13 mouse cellular contexts compared by ENCODE assay signal in the genomic region with DNA sequence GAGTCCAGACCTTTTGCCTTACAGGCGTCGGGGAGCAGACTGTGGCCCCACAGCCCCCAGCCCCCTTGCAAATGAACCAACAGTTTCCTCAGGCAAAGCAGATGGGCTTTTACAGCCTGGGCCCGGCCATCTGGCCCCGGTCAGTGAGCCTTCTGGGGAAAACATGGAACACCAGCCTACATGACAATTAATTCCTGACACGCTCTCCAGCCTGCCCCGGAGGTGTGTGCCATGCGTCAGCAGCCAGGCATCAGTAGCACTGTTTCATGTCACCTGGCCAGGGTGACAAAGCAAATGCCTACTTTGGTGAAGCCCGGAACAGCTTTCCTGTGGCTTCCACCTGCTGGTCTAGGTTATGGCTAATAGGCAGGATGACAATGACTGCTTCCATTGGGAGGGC.
A peak's percentile ranks its signal among the peaks of the same experiment; 100 is the strongest.
DNase-seq lines count a peak whose midpoint lies in the region; ATAC-seq lines count a peak whose summit lies in the region.
"Had no signal": no experiment of that assay in that cellular context is flagged by ENCODE, and none has a peak within 500 bp of the region (broad histone marks: within the 10 kb centered on the region; RNA-seq: fewer than 3 reads in every experiment).

No protein-coding gene starts in this region.

- H3K36me3 ChIP-seq in forebrain, embryonic 14.5 days (ENCODE audit: control insufficient read depth, insufficient read depth, low read length) = no peaks in the 10 kb centered on the region
- no peaks in the 10 kb centered on the region for H3K36me3 ChIP-seq in forebrain, embryonic 11.5 days (ENCODE audit: control insufficient read depth, insufficient read depth, low read length)
- H3K36me3 ChIP-seq in hindbrain, embryonic 16.5 days (ENCODE audit: control insufficient read depth, insufficient read depth, low read length) = no peaks in the 10 kb centered on the region
- H3K36me3 ChIP-seq: limb, embryonic 15.5 days had no signal

- DNase-seq in forebrain, embryonic 14.5 days (ENCODE audit: low spot score) = peak; percentile 59
- DNase-seq in forebrain, embryonic 11.5 days (ENCODE audit: low spot score) = no peak
- DNase-seq in retina, postnatal 1 day = peak; percentile 43
- no peak for DNase-seq in retina, embryonic 14.5 days (ENCODE audit: low spot score)
- DNase-seq in frontal cortex, adult 2 months (ENCODE audit: extremely low spot score in 1 of 2, low spot score in 1 of 2) = no peak
- no peak for DNase-seq in layer of hippocampus, adult 8-10 months (ENCODE audit: low spot score in 2 of 2)
- DNase-seq in lung, postnatal 4 days = no peak
- DNase-seq: gastrocnemius, postnatal 14 days; right cerebral cortex, adult 18-20 months; thymus, postnatal 4 days had no signal

- WGBS in forebrain, embryonic 14.5 days = 66% methylated on average over 8 of the region's 8 CpGs
- 78% methylated on average over 8 of the region's 8 CpGs for WGBS in forebrain, embryonic 11.5 days
- 45% methylated on average over 8 of the region's 8 CpGs for WGBS in hindbrain, embryonic 16.5 days

- no peak overlapping the region for H3K4me3 ChIP-seq in forebrain, embryonic 14.5 days (ENCODE audit: low read depth, low read length)
- H3K4me3 ChIP-seq in forebrain, embryonic 11.5 days (ENCODE audit: low read depth, low read length) = no peak overlapping the region
- H3K4me3 ChIP-seq in hindbrain, embryonic 16.5 days (ENCODE audit: low read length) = no peak overlapping the region
- H3K4me3 ChIP-seq: limb, embryonic 15.5 days had no signal

- peak; percentile 70 for ATAC-seq in forebrain, embryonic 14.5 days
- no peak for ATAC-seq in forebrain, embryonic 11.5 days (replicated peaks; ENCODE audit: low FRiP score)
- peak; percentile 78 for ATAC-seq in hindbrain, embryonic 16.5 days
- ATAC-seq: lung, postnatal 0 days had no signal

- peak overlapping the region; percentile 15; the same call in 1 of the 2 replicates for H3K27ac ChIP-seq in forebrain, embryonic 14.5 days (ENCODE audit: low read depth, low read length)
- no peak overlapping the region for H3K27ac ChIP-seq in forebrain, embryonic 11.5 days (ENCODE audit: low read depth, low read length)
- H3K27ac ChIP-seq in hindbrain, embryonic 16.5 days (ENCODE audit: low read depth, low read length) = no peak overlapping the region
- H3K27ac ChIP-seq: limb, embryonic 15.5 days had no signal

- H3K27me3 ChIP-seq in forebrain, embryonic 14.5 days (replicated peaks; ENCODE audit: control insufficient read depth, insufficient read depth, low read length) = no peaks in the 10 kb centered on the region
- H3K27me3 ChIP-seq in forebrain, embryonic 11.5 days (ENCODE audit: control insufficient read depth, insufficient read depth, low read length) = no peaks in the 10 kb centered on the region
- H3K27me3 ChIP-seq in hindbrain, embryonic 16.5 days (replicated peaks; ENCODE audit: control insufficient read depth, insufficient read depth, low read length) = no peaks in the 10 kb centered on the region
- H3K27me3 ChIP-seq: limb, embryonic 15.5 days had no signal

- H3K9me3 ChIP-seq in forebrain, embryonic 14.5 days (replicated peaks; ENCODE audit: control insufficient read depth, low read length) = no peaks in the 10 kb centered on the region
- no peaks in the 10 kb centered on the region for H3K9me3 ChIP-seq in forebrain, embryonic 11.5 days (ENCODE audit: control insufficient read depth, low read length)
- no peaks in the 10 kb centered on the region for H3K9me3 ChIP-seq in hindbrain, embryonic 16.5 days (ENCODE audit: control insufficient read depth, low read length)
- H3K9me3 ChIP-seq: limb, embryonic 15.5 days had no signal

- H3K4me1 ChIP-seq in forebrain, embryonic 14.5 days (ENCODE audit: control insufficient read depth, insufficient read depth, low read length) = peaks cover 19% of the 10 kb centered on the region
- H3K4me1 ChIP-seq in forebrain, embryonic 11.5 days (replicated peaks; ENCODE audit: control insufficient read depth, insufficient read depth, low read length) = no peaks in the 10 kb centered on the region
- H3K4me1 ChIP-seq in hindbrain, embryonic 16.5 days (ENCODE audit: control insufficient read depth, insufficient read depth, low read depth, low read length) = peaks cover 5% of the 10 kb centered on the region

- H3K4me2 ChIP-seq in forebrain, embryonic 14.5 days (ENCODE audit: low read length) = no peak overlapping the region
- no peak overlapping the region for H3K4me2 ChIP-seq in forebrain, embryonic 11.5 days (ENCODE audit: low read depth, low read length, severe bottlenecking)
- H3K4me2 ChIP-seq in hindbrain, embryonic 16.5 days (ENCODE audit: low read length) = no peak overlapping the region
- H3K4me2 ChIP-seq: limb, embryonic 15.5 days had no signal

- no peak overlapping the region for H3K9ac ChIP-seq in forebrain, embryonic 14.5 days (ENCODE audit: low read length)
- H3K9ac ChIP-seq in forebrain, embryonic 11.5 days (ENCODE audit: low read length) = no peak overlapping the region
- no peak overlapping the region for H3K9ac ChIP-seq in hindbrain, embryonic 16.5 days (ENCODE audit: low read depth, low read length)
- H3K9ac ChIP-seq: limb, embryonic 15.5 days had no signal

Comparison
In these comparisons a context has a peak if more than half of its experiments do, and no peak if none do; other contexts are left out.
1. DNase-seq: peak in forebrain, embryonic 14.5 days (single experiment) and retina, postnatal 1 day (single experiment); none in forebrain, embryonic 11.5 days (single experiment), retina, embryonic 14.5 days (single experiment), frontal cortex, adult 2 months (0 of 2), layer of hippocampus, adult 8-10 months (0 of 2) and lung, postnatal 4 days (0 of 2).